Mouse (Mus musculus) liver, embryonic 14.5 days (tissue): Measurements from ENCODE around the gene Ubap1l.

Experiments
- CTCF ChIP-seq: IDR thresholded peaks from 2 replicates; pipeline ENCODE4 v1.5.1; 2016; ENCODE audit warnings: antibody characterized with exemption, low read depth, control low read depth
- EP300 ChIP-seq: IDR thresholded peaks from 2 replicates; pipeline ENCODE4 v1.6.1; 2016; ENCODE audit warnings: antibody characterized with exemption, low read depth

DNA sequence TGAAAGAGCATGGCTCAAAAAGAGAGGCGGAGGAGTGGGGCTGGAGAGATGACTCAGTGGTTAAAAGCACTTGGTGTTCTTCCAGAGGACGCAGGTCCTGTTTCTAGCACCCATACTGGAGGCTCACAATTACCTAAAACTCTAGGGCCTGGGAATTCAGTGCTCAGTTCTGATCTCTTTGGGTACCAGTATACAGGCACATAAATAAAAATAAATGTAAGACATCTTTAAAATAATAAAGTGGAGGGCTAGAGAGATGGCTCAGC is 44.3 kb downstream of the Ubap1l start:
- no peak for TF ChIP-seq CTCF
- TF ChIP-seq EP300, result no peak
